Mouse (Mus musculus): ENCODE data around the gene Wdr47.

- no peak for TF ChIP-seq CTCF (IDR thresholded peaks at IDR 0.05; ENCODE audit: borderline replicate concordance, extremely low read depth, insufficient read depth, insufficient read length)
- TF ChIP-seq POLR2A (IDR thresholded peaks at IDR 0.05; ENCODE audit: borderline replicate concordance, extremely low read depth, insufficient read depth, insufficient read length, poor library complexity, severe bottlenecking): no peak
Measured at GRCm38 (mm10) chr3:108570813-108571212, 20.3 kb upstream of the Wdr47 start.
